Mouse (Mus musculus) layer of hippocampus, postnatal 36 days (tissue): ENCODE measurements at regions not wholly inside any gene's neighbourhood (a gene's known extent, or its start where the extent isn't known, plus 50 kb on each side); places are given as distances from the start of the nearest gene placed in this dataset.

Experiments
- DNase-seq, 2 experiments: peaks; one replicate each; pipeline ENCODE4 v3.0.0; 2022

GRCm38 (mm10) chr1:92277199-92277747 is 81.8 kb upstream of the Hdac4 start:
- no peak for DNase-seq

- no peak for DNase-seq
Observed at GRCm38 (mm10) chr1:92275388-92275787, 79.9 kb upstream of the Hdac4 start.

- no peak for DNase-seq
Observed at GRCm38 (mm10) chr1:92273760-92274159, 78.3 kb upstream of the Hdac4 start.

GRCm38 (mm10) chr1:92271676-92272291 is 76.3 kb upstream of the Hdac4 start:
- DNase-seq = no peak

- no peak for DNase-seq
Observed at GRCm38 (mm10) chr1:92270486-92271058, 75.1 kb upstream of the Hdac4 start.

GRCm38 (mm10) chr1:92269464-92269863 is 74.0 kb upstream of the Hdac4 start:
- no peak for DNase-seq

GRCm38 (mm10) chr1:92264941-92265340 is 69.4 kb upstream of the Hdac4 start:
- no peak for DNase-seq

- DNase-seq = no peak
Observed at GRCm38 (mm10) chr1:92259715-92260392, 64.4 kb upstream of the Hdac4 start.

- DNase-seq = no peak
Observed at GRCm38 (mm10) chr1:92258026-92258425, 62.5 kb upstream of the Hdac4 start.

- no peak for DNase-seq
Observed at GRCm38 (mm10) chr1:92253086-92253485, 57.6 kb upstream of the Hdac4 start.

- DNase-seq = peak in 1 of 2 experiments; percentile 23
Observed at GRCm38 (mm10) chr1:92250594-92251463, 55.3 kb upstream of the Hdac4 start.
